Mouse (Mus musculus) left cerebral cortex, adult 2 months (tissue): ENCODE results near the gene Sgcb. TPM values are rescaled to one million over a fixed set of nuclear protein-coding genes. Genes with fewer than 3 reads are reported as not detected.

Experiments
- DNase-seq, 2 experiments: peaks; one replicate each; pipeline ENCODE4 v3.0.0; 2021 to 2022; ENCODE audit warnings: low spot score in 2 of 2, mixed read lengths in 1 of 2; ENCODE audit errors: extremely low spot score in 1 of 2
- H3K27ac ChIP-seq: fragments of 200-600 bp; 2 replicates; pipeline ENCODE4 v1.8.1; 2022
- H3K4me3 ChIP-seq: fragments of 200-600 bp; 2 replicates; pipeline ENCODE4 v1.8.1; 2022
- CTCF ChIP-seq: fragments of 200-600 bp; IDR thresholded peaks from 2 replicates; pipeline ENCODE4 v1.8.1; 2022; ENCODE audit warnings: antibody characterized with exemption, mild to moderate bottlenecking, moderate library complexity
- intact Hi-C: fragments of 180-260 bp; cut with DNase I; formaldehyde crosslinking; loops from one replicate; pipeline ENCODE4 v1.15.1; 2025
- long read RNA-seq, 2 experiments: library from polyadenylated mRNA; stranded (forward); transcript quantifications; one replicate each; pipeline ENCODE4 v2.0.0; 2021; ENCODE audit warnings: borderline mapping rate in 2 of 2
- total RNA-seq, 2 experiments: library from RNA; stranded (reverse); gene quantifications; 2 replicates each; pipeline ENCODE4 v1.2.3; 2021

Sgcb gene
- 10 to 100 TPM; 39.8 to 42.9 TPM for total RNA-seq
- long read RNA-seq, experiment 1, transcript Sgcb-201 (6 exons, 3,786 nt) = major isoform, 59 of 89 reads
- long read RNA-seq, experiment 1, partial matches to known transcripts = 6 of 89 reads
- long read RNA-seq, experiment 1, other reads (novel, unspliced or antisense) = 24 of 89 reads
- long read RNA-seq, experiment 2, transcript Sgcb-201 (6 exons, 3,786 nt) = major isoform, 41 of 74 reads
- long read RNA-seq, experiment 2, partial matches to known transcripts = 6 of 74 reads
- long read RNA-seq, experiment 2, other reads (novel, unspliced or antisense) = 27 of 74 reads

GRCm38 (mm10) chr5:73647261-73647900, at the start of gene Sgcb:
Gene Sgcb, minus strand, starts transcription at chr5:73647790.
- intact Hi-C loops = no loop called here

GRCm38 (mm10) chr5:73694254-73695015, 46.8 kb upstream of the Sgcb start:
- DNase-seq = no peak
- Histone ChIP-seq H3K27ac (no peak overlapping the region), H3K4me3 (no peak overlapping the region)
- no peak for TF ChIP-seq CTCF
- intact Hi-C loops = no loop called here

More at GRCm38 (mm10) chr5:73647261-73647900, at the start of gene Sgcb:
- no peak for TF ChIP-seq CTCF
- DNase-seq = peak; percentile 85 to 88
- H3K4me3 ChIP-seq = peak within 1 kb of the TSS; percentile 86
- H3K27ac ChIP-seq = peak within 1 kb of the TSS; percentile 88

GRCm38 (mm10) chr5:73693778-73694177, 46.2 kb upstream of the Sgcb start:
- intact Hi-C loops = no loop called here
- TF ChIP-seq CTCF = no peak
- H3K27ac ChIP-seq = no peak overlapping the region
- no peak for DNase-seq
- H3K4me3 ChIP-seq = no peak overlapping the region

GRCm38 (mm10) chr5:73691723-73692520, 44.3 kb upstream of the Sgcb start:
- Histone ChIP-seq H3K27ac (no peak overlapping the region), H3K4me3 (no peak overlapping the region)
- intact Hi-C loops = no loop called here
- DNase-seq = no peak
- no peak for TF ChIP-seq CTCF

- intact Hi-C loops = no loop called here
Measured at GRCm38 (mm10) chr5:73690146-73690545, 42.6 kb upstream of the Sgcb start.

GRCm38 (mm10) chr5:73688576-73688975, 41.0 kb upstream of the Sgcb start:
- Histone ChIP-seq H3K4me3 (no peak overlapping the region), H3K27ac (no peak overlapping the region)
- TF ChIP-seq CTCF = no peak
- no peak for DNase-seq
- intact Hi-C loops = loop anchor here (5.0 to 10.0 kb wide), 3 partner anchors 166 to 1469 kb away; no protein-coding TSS in a partner anchor

More at GRCm38 (mm10) chr5:73690146-73690545, 42.6 kb upstream of the Sgcb start:
- no peak overlapping the region for H3K4me3 ChIP-seq
- H3K27ac ChIP-seq = no peak overlapping the region
- no peak for DNase-seq
- no peak for TF ChIP-seq CTCF

- Histone ChIP-seq H3K4me3 (no peak overlapping the region), H3K27ac (no peak overlapping the region)
- intact Hi-C loops = loop anchor here (5.0 to 10.0 kb wide), 3 partner anchors 169 to 1471 kb away; no protein-coding TSS in a partner anchor
- no peak for DNase-seq
- TF ChIP-seq CTCF = peak; percentile 65
Measured at GRCm38 (mm10) chr5:73686149-73686548, 38.6 kb upstream of the Sgcb start.

- intact Hi-C loops = loop anchor here (10.0 kb wide), 1 partner anchor 171 kb away; no protein-coding TSS in a partner anchor
- peak; percentile 27 for TF ChIP-seq CTCF
Measured at GRCm38 (mm10) chr5:73683706-73684409, 36.3 kb upstream of the Sgcb start.

GRCm38 (mm10) chr5:73683221-73683620, 35.6 kb upstream of the Sgcb start:
- no peak overlapping the region for H3K4me3 ChIP-seq
- no peak for TF ChIP-seq CTCF
- DNase-seq = no peak
- intact Hi-C loops = loop anchor here (10.0 kb wide), 1 partner anchor 172 kb away; no protein-coding TSS in a partner anchor
- H3K27ac ChIP-seq = no peak overlapping the region

More at GRCm38 (mm10) chr5:73683706-73684409, 36.3 kb upstream of the Sgcb start:
- Histone ChIP-seq H3K4me3 (no peak overlapping the region), H3K27ac (no peak overlapping the region)
- no peak for DNase-seq

GRCm38 (mm10) chr5:73676626-73677025, 29.0 kb upstream of the Sgcb start:
- DNase-seq = no peak
- H3K27ac ChIP-seq = no peak overlapping the region
- no peak; the same call in 1 of the 2 replicates for TF ChIP-seq CTCF
- intact Hi-C loops = no loop called here
- peak overlapping the region; percentile 30 for H3K4me3 ChIP-seq
